Mouse (Mus musculus): ENCODE measurements around the gene Esam.

Gene Esam

GRCm38 (mm10) chr9:37560617-37561016 is 32.7 kb downstream of the Esam start:
- 71% methylated on average over 2 of the region's 2 CpGs for WGBS

- 80% methylated on average over 1 of the region's 1 CpGs for WGBS
Observed at GRCm38 (mm10) chr9:37563805-37564204, 35.9 kb downstream of the Esam start.

DNA sequence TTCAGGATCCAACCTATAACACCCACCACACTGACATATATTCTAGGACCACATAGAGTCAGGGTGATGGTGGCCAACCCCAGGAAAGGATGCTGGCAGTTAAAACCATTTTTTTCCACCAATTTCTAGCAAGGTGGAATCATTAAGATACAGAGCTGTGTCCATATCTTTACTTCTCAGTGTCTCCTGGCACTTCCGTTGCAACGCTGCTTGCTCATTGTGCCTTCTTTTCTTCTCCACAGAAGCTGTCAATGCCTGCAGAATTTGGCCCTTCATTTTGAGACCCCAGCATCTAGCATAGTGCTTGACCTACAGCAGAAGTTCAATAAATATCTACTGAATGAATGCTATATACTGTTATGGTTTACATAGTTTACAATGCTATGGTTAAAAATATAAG is 39.1 kb downstream of the Esam start:
- WGBS: 57% methylated on average over 2 of the region's 2 CpGs

DNA sequence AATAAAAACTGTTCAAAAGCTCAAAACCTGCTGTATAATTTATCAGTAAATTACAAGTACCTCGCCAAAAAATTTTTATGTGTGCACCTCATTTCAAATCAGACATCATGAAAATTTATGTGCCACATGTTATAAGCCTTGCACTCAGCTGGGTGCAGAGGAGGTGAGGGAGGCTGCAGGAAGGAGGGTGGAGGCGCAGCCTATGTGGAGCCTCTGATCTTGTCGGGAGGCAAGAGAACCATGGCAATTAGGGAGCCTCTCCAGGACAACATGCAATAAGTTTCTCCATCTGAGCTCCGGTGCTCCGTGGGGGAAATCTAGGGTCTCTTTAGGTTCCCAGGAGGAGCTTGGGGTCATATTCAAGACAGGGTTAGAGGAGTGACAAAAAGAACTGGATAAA is 39.6 kb downstream of the Esam start:
- 39% methylated on average over 5 of the region's 5 CpGs for WGBS

DNA sequence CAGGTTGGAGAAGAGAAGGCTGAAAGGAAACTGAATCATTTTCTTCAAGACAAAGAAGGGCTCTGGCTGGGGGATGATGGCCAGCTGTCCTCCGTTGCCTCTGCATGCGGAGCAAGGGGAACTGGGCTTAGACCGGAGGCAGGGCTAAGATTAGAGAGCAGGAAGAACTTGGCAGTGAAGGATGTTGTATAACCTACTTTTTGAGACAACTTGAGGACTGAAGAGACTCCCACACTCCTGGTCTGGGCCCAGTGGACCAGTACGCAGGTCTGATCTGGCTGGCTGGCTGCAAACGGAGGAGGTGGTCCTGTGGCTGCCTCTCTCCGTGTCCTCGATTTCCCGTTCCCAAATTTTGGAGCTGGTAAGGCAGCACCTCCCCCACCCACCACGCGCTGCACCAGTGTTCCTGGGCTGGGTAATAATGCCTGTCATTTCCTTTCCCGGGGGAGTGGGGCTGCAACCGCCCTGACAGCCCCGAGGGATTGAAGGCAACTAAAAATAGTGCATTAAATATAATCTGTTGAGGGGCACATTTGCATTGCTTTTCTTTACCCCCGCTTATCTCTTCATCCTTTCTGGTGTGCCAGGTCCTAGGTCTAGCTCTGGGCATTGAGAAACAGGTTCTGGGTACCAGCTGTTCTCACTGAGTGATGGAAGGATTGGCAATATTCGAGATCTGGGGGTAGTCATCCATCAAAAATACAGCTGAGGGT is 40.2 kb downstream of the Esam start:
- 17% methylated on average over 15 of the region's 15 CpGs for WGBS

DNA sequence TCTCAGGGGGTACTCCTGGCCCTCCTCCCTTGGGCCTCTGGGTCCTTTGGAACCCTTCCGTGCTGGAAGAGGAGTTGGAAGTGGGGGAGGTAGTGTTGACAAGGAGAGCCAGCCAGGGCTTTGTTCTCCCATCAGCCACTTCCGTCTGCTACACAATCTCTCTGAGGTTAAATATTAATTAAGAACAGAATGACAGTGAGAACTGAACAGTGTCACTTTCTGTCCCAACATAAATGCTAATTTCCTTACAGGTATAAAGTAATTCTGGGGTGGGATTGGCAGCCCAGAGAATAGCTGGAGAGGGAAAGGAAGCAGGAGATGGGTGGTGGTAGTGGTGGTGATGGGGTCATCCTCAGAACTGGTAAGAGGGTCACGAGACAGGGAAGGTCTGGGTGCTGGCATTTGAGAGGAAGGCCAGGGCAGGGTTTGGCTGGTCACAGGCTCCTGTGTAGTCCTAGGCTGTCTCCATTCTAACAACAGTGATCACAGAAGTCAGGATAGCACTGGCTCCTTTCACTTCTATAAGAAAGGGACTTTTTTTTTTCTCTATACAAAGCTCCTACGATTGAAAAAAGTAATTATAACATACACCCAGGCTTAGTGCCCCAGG is 40.8 kb downstream of the Esam start:
- 28% methylated on average over 4 of the region's 4 CpGs for WGBS

- WGBS: 66% methylated on average over 2 of the region's 2 CpGs
Observed at GRCm38 (mm10) chr9:37569231-37569835, 41.5 kb downstream of the Esam start.

DNA sequence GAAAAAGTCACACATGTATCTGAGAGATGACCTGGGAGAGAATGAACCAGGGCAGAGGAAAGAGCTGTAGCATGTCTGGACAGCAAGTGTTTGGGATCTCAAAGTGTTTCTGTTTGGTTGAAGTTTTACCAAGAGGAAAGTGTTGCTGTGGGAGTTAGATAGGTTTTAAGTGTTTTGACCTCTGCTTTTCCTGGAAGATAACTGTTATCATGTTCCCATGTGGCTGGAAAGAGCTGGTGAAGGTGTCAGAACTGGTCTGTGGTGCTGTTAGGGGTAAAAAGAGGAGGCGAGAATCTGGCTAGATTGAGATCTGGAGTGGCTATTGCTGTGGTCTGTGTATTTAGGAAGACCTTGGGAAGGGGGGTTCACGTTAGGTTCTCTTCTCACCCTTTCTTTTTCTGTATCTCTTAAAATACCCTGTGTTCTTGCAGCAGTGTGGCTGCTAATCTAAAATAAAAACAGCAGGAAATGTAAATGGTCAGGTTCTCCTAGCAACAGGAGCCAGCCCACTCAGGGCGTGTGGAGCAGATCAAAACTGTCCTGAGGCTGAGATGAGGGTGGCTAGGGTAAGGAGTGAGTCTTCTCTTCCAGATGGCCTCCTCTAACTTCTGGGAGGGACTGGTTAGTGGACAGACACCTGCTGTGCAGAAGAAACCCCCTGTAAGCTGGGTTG is 44.5 kb downstream of the Esam start:
- 37% methylated on average over 3 of the region's 3 CpGs for WGBS

GRCm38 (mm10) chr9:37576436-37576930 is 48.6 kb downstream of the Esam start:
- 15% methylated on average over 14 of the region's 14 CpGs for WGBS

DNA sequence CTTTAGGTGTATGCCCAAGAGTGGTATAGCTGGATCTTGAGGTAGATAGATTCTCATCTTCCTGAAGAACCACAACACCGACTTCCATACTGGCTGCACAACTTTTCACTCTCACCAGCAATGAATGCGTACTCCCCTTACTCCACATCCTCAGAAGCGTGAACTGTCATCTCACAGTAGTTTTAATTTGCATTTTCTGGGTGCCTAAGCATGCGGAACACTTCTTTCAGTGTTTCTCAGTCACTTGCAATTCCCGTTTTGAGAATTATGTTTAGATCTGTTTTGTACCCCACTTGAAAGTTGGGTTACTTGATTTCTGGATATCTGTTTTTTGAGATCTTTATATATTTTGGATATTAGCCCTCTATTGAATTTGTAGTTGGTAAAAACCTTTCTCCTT is 55.7 kb downstream of the Esam start:
- 80% methylated on average over 5 of the region's 5 CpGs for WGBS

- WGBS: 63% methylated on average over 4 of the region's 4 CpGs
Observed at GRCm38 (mm10) chr9:37586718-37587117, 58.8 kb downstream of the Esam start.
